Mouse (Mus musculus) liver, postnatal 0 days (tissue): Measurements from ENCODE around the gene Aox4. TPM values are rescaled to one million over a fixed set of nuclear protein-coding genes. Genes with fewer than 3 reads are reported as not detected.

ENCODE experiments used
- ATAC-seq: fragments of 200-750 bp; cut with Nextera tagmentation; 2 replicates; pipeline ENCODE4 v1.8.0; 2017; ENCODE audit warnings: mild to moderate bottlenecking, moderate library complexity
- DNase-seq: peaks from one replicate; pipeline ENCODE4 v3.0.0-alpha.2; 2016
- H3K27ac ChIP-seq: fragments of 300-500 bp; sonication (generic); 2 replicates; pipeline ENCODE4 v1.5.1; 2014; ENCODE audit warnings: antibody characterized with exemption, moderate library complexity, mild to moderate bottlenecking, low read depth
- H3K27me3 ChIP-seq: fragments of 300-500 bp; sonication (generic); 2 replicates; pipeline ENCODE4 v1.6.1; 2014; ENCODE audit warnings: low read length, control low read depth, mixed read lengths; ENCODE audit not compliant: insufficient read depth
- H3K36me3 ChIP-seq: fragments of 300-500 bp; sonication (generic); replicated peaks from 2 replicates; pipeline ENCODE4 v1.6.1; 2014; ENCODE audit warnings: mild to moderate bottlenecking, control low read depth, low read length, moderate library complexity, mixed read lengths; ENCODE audit not compliant: insufficient read depth
- H3K4me1 ChIP-seq: fragments of 300-500 bp; sonication (generic); 2 replicates; pipeline ENCODE4 v1.6.1; 2014; ENCODE audit warnings: antibody characterized with exemption, mild to moderate bottlenecking, control low read depth; ENCODE audit not compliant: insufficient read depth
- H3K4me2 ChIP-seq: fragments of 300-500 bp; sonication (generic); 2 replicates; pipeline ENCODE4 v1.6.1; 2014; ENCODE audit warnings: low read depth, mild to moderate bottlenecking, low read length, moderate library complexity, mixed read lengths
- H3K4me3 ChIP-seq: fragments of 300-500 bp; sonication (generic); 2 replicates; pipeline ENCODE4 v1.5.1; 2014; ENCODE audit warnings: low read depth, low read length
- H3K9ac ChIP-seq: fragments of 300-500 bp; sonication (generic); replicated peaks from 2 replicates; pipeline ENCODE4 v1.6.1; 2014; ENCODE audit warnings: mild to moderate bottlenecking, moderate library complexity
- H3K9me3 ChIP-seq: fragments of 300-500 bp; sonication (generic); 2 replicates; pipeline ENCODE4 v1.6.1; 2016; ENCODE audit warnings: mild to moderate bottlenecking, control low read depth, low read length, mixed read lengths
- CTCF ChIP-seq: sonication (generic); IDR thresholded peaks from 2 replicates; pipeline ENCODE4 v1.5.1; 2016; ENCODE audit warnings: antibody characterized with exemption, low read depth
- EP300 ChIP-seq: IDR thresholded peaks from 2 replicates; pipeline ENCODE4 v1.6.1; 2016; ENCODE audit warnings: antibody characterized with exemption, low read depth, mild to moderate bottlenecking
- WGBS: fragments of 180-500 bp; shearing (Covaris S2); extraction: QIAGEN DNeasy Blood & Tissue Kit; methylation state at CpG from one replicate; pipeline ENCODE4 v1.1.7; 2014; ENCODE audit not compliant: insufficient replicate concordance; 5-methylcytosine and 5-hydroxymethylcytosine counted together
- polyA plus RNA-seq: library from polyadenylated mRNA; unstranded; fragments of >200 nt; fragmentation: Nextera tagmentation; extraction: Ambion mirVana; gene quantifications from 2 replicates; pipeline ENCODE4 v1.2.1, GENCODE M21; 2015

The Aox4 gene
- polyA plus RNA-seq, 1 experiment from 2014 or later, result not detected

DNA sequence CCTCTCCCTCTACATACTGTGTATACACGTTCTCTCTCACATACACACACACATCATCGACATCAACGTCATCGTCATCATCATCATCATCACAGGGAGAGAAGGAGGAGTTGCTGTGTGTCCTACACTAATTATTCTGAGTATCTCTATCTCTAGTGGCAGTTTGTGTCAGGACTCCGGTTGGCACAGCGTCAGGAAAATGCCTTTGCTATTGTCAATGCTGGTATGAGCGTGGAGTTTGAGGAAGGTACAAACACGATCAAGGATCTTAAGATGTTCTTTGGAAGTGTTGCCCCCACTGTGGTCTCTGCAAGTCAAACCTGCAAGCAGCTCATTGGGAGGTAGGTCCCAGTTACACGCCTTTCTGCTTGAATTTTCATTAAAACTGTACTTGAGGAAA is 28.8 kb downstream of the Aox4 start:
- WGBS, result 82% methylated on average over 9 of the region's 9 CpGs
- Histone ChIP-seq H3K4me3 (no peak overlapping the region), H3K27ac (no peak overlapping the region), H3K36me3 (no peaks in the 10 kb centered on the region), H3K4me1 (peaks cover 3% of the 10 kb centered on the region; the same call in 1 of the 2 replicates), H3K9me3 (no peaks in the 10 kb centered on the region), H3K4me2 (no peak overlapping the region), H3K9ac (no peak overlapping the region), H3K27me3 (no peaks in the 10 kb centered on the region)
- DNase-seq (no peak), ATAC-seq (no peak)
- TF ChIP-seq EP300, result no peak
- TF ChIP-seq CTCF, result no peak

DNA sequence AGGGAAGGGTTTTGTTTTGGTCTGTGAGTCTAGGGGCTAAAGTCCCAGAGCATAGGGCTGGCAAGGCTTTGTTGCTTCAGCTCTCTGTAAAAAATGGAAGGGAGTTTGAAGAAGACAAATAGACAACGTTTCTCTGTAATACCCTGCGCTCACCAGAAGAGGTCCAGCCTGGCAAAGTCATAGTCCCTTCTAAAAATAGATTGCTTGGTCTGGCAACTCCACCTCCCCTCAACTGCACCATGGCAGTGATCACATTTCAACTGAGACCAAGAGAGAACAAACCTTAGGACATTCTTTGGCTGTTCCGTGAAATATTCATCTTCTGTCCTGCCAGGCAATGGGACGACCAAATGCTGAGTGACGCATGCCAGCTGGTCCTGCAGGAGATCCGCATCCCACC is 30.1 kb downstream of the Aox4 start:
- Histone ChIP-seq H3K9me3 (no peaks in the 10 kb centered on the region), H3K27me3 (no peaks in the 10 kb centered on the region), H3K4me2 (no peak overlapping the region), H3K4me1 (peaks cover 3% of the 10 kb centered on the region; the same call in 1 of the 2 replicates), H3K9ac (no peak overlapping the region), H3K27ac (no peak overlapping the region), H3K36me3 (no peaks in the 10 kb centered on the region), H3K4me3 (no peak overlapping the region)
- WGBS, result 66% methylated on average over 6 of the region's 6 CpGs
- no peak for DNase-seq
- no peak for ATAC-seq
- TF ChIP-seq EP300 (no peak), CTCF (peak; percentile 14; the same call in 1 of the 2 replicates)

DNA sequence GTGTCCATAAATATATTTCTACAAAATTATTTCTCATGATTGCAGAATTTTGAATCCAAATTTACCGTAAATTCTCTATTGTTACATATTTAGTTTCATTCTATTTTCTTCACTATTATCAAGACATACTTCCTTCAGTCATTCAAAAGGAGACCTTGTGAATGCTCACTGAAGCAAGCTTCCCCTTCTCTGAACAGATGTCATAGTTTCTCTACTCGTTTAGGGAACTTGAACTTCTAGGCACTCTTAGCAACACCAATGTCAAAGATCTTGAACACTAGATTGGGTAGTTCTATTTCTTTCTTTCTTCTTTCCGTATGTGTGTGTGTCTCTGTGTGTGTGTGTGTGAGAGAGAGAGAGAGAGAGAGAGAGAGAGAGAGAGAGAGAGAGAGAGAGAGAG is 34.3 kb downstream of the Aox4 start:
- no peak for DNase-seq

DNA sequence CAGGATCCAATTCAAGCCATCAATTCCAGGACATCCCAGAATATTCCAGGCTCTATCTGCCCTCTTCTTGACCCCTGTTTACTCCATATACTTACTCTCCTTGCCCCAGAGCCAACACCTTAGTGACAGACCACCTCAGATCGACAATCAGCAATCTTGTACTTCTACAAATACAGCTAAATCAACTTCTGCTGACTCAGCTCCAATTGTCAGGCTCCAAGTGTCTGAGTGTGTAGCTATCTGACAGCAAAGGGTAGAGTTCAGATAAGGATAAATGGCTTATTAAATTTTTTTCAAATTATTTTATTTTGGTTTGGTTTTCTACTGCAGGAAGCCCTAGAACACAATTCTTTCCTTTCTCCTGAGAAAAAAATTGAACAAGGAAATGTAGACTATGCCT is 38.3 kb downstream of the Aox4 start:
- Histone ChIP-seq H3K9me3 (no peaks in the 10 kb centered on the region), H3K4me1 (no peaks in the 10 kb centered on the region), H3K4me2 (no peak overlapping the region), H3K9ac (no peak overlapping the region), H3K36me3 (no peaks in the 10 kb centered on the region), H3K27me3 (no peaks in the 10 kb centered on the region), H3K4me3 (no peak overlapping the region), H3K27ac (no peak overlapping the region)
- no peak for ATAC-seq
- TF ChIP-seq CTCF, result no peak
- no peak for TF ChIP-seq EP300
- no peak for DNase-seq
- 56% methylated on average over 1 of the region's 1 CpGs for WGBS

More for the DNA sequence above, 34.3 kb downstream of the Aox4 start:
- H3K4me1 ChIP-seq, result no peaks in the 10 kb centered on the region
- no peaks in the 10 kb centered on the region for H3K27me3 ChIP-seq
- no peaks in the 10 kb centered on the region for H3K36me3 ChIP-seq
- H3K9ac ChIP-seq, result no peak overlapping the region
- TF ChIP-seq CTCF (no peak), EP300 (no peak)
- no peak overlapping the region for H3K4me2 ChIP-seq
- H3K4me3 ChIP-seq, result no peak overlapping the region
- H3K27ac ChIP-seq, result no peak overlapping the region
- no peaks in the 10 kb centered on the region for H3K9me3 ChIP-seq
- 46% methylated on average over 3 of the region's 3 CpGs for WGBS
- ATAC-seq, result no peak

DNA sequence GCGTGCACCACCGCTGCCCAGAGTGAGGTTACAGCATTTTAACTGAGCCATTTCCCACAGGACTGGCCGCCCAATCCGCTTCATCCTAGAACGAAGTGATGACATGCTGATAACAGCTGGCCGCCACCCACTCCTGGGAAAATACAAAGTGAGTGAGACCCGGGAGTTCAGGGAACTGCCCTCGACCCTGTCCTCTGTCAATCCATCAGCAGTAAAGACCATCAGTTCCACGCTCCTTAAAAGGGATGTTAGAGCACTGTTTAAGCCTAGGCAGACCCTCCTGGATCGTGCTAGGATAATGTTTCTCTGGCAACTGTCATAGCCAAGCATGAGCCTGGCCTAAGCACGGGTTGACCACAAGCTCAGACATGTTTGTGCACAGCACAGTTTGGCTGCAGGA is 43.3 kb downstream of the Aox4 start:
- Histone ChIP-seq H3K9ac (no peak overlapping the region), H3K27me3 (no peaks in the 10 kb centered on the region), H3K9me3 (no peaks in the 10 kb centered on the region), H3K4me1 (no peaks in the 10 kb centered on the region), H3K36me3 (no peaks in the 10 kb centered on the region), H3K4me2 (no peak overlapping the region), H3K27ac (no peak overlapping the region), H3K4me3 (no peak overlapping the region)
- WGBS, result 63% methylated on average over 11 of the region's 11 CpGs
- DNase-seq (no peak), ATAC-seq (no peak)
- TF ChIP-seq EP300 (no peak), CTCF (no peak)

DNA sequence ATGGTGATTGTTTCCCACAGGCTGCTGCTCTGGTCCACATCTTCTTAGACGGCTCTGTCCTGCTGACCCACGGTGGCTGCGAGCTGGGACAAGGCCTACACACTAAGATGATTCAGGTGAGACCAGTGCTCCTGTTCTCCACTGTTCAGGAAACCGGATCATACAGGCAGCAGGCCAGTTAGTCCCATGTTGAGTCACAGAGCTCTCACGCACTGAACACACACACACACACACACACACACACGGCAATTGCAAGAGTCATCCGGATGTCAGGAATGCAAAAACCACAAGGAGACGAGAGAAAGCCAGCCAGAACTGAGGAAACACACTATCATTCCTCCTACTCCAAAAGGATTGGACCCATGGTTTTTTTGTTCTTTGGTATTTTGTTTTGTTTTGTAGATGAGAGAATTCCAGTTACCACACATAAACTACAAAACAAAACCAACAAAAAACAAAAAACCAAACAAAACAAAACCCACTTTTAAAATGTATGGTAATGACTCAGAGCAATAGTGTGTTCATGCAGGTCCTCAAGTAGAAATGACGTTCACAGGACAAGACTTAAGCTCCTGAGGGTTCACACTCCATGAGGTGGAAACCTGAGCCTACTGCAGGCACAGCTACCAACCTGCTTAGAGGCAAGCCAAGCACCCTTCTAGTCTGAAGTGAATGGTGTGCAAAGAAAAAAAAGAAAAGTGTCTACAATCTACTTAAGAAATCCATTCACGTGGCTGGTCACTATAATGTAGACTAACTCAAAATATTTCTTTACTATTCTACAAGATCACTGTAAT is 47.2 kb downstream of the Aox4 start:
- Histone ChIP-seq H3K4me1 (no peaks in the 10 kb centered on the region), H3K36me3 (no peaks in the 10 kb centered on the region), H3K9me3 (no peaks in the 10 kb centered on the region), H3K9ac (no peak overlapping the region), H3K27ac (no peak overlapping the region), H3K4me3 (no peak overlapping the region), H3K27me3 (no peaks in the 10 kb centered on the region), H3K4me2 (no peak overlapping the region)
- 70% methylated on average over 10 of the region's 10 CpGs for WGBS
- no peak for TF ChIP-seq CTCF
- TF ChIP-seq EP300, result no peak
- ATAC-seq (no peak), DNase-seq (no peak)
